Mouse (Mus musculus): Measurements from ENCODE around the gene Apoc4. TPM values are rescaled to one million over a fixed set of nuclear protein-coding genes. Genes with fewer than 3 reads are reported as not detected.

Gene Apoc4
- 0.48 TPM in 1 of 3 replicates, not detected in the others for total RNA-seq (2017)

DNA sequence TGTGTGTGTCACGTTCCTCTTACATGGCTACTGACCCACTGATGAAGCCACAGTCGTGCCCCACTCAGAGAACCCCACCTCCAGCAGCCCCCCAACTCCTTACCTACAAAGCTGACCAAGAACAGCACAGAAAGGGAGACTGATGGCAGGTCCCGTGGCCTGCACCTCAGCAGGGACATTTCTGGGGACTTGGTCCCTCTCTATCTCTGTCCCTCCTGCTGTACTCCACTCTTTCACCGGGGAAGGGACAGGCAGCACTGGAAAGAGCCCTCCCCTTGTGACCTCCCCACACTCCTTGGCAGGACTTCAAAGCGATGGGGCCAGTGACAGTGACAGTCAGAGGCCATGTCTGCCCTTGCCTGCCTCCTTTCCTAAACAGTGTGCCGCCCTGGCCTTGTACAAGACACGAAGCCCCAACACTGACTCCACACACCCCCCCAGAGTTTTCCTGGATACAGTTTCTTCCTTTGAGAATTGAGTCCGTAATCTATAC lies at the start of gene Apoc4, which contains the start of gene Gm44805:
TSS of gene Apoc4 (minus strand) at position 278 of the 493 bp plus-strand sequence.
TSS of gene Gm44805 (minus strand) at position 222 of the 493 bp plus-strand sequence.
- no peak for ATAC-seq (replicated peaks; ENCODE audit: insufficient number of reproducible peaks, low FRiP score, low TSS enrichment, poor library complexity, severe bottlenecking)

DNA sequence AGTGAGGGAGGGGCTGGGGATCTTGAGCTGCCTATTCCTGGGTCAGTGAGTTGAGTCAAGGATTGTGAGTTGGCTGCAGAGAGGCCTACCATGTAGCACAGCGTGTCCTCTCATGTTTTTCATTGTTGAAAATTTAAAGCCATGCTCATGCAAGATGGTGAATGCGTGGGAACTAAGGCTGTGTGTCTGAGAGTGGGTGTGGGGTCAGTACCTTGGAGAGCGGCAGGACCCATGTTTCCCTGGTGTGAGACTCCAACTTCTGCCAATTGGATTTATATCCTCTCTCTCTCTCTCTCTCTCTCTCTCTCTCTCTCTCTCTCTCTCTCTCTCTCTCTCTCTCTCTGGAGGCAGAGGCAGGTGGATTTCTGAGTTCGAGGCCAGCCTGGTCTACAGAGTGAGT lies 45.3 kb upstream of the Apoc4 start:
- ATAC-seq (replicated peaks; ENCODE audit: insufficient number of reproducible peaks, low FRiP score, low TSS enrichment, poor library complexity, severe bottlenecking), result no peak

DNA sequence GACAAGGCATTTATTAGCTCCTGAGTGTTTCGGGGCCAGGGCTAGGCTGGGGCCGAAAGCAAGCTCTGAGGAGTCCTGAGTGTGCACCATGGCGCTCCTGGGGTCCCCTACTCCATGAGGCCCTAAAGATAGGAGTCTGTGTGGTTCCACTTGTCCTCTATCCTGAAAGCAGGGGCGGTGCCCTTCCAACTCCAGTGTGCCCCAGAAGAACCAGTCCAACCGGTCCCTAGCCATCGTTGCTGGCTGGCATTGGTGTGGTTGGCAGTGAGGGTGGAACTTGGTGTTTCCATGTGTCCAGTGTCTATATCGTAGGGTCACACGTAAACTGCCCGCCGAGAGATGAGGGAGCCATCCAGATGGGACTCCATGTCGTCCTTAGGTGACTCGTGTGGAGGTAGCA lies 42.9 kb upstream of the Apoc4 start:
- ATAC-seq (replicated peaks; ENCODE audit: insufficient number of reproducible peaks, low FRiP score, low TSS enrichment, poor library complexity, severe bottlenecking), result no peak

DNA sequence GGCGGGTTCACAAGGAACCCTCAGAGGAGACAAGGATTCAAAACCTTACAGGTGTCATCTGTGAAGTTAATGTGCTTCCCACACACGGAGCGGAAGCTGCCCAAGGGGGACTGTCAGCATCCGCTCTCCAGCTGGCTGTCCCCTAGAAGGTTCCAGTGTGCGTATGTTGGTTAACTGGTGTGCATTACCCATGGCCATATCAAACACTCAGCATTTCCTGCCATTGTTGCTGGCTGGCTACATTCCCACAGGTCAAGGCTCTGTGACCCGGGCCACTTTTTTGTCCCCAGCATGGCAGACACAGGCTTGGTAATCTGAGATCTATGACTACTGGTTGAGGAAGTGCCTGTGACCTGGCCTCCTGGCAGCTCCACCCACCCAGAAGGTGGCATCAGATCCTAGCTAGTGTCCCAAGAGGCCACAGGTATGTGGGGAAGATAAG lies 41.5 kb upstream of the Apoc4 start:
- ATAC-seq (replicated peaks; ENCODE audit: insufficient number of reproducible peaks, low FRiP score, low TSS enrichment, poor library complexity, severe bottlenecking), result no peak

DNA sequence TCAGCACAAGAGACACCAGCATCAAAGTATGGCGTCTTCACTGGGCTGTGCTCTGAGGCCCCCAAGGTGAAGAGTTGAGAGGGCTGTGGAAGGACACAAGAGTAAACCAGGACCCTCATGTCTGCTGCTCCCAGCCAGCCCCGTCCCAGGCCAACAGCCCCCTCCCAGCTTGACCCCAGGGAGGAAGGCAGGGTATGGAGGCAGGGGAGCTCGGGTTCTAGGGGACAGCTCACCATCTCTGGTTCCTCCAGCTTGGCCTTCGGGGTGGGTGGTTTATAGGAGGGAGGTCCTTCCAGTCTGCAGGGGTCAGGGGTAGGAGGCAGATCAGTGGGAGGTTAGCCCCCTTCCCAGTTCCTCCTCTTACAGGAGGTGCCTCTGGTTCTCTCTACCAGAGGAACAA lies 37.9 kb upstream of the Apoc4 start:
- ATAC-seq (replicated peaks; ENCODE audit: insufficient number of reproducible peaks, low FRiP score, low TSS enrichment, poor library complexity, severe bottlenecking), result no peak

DNA sequence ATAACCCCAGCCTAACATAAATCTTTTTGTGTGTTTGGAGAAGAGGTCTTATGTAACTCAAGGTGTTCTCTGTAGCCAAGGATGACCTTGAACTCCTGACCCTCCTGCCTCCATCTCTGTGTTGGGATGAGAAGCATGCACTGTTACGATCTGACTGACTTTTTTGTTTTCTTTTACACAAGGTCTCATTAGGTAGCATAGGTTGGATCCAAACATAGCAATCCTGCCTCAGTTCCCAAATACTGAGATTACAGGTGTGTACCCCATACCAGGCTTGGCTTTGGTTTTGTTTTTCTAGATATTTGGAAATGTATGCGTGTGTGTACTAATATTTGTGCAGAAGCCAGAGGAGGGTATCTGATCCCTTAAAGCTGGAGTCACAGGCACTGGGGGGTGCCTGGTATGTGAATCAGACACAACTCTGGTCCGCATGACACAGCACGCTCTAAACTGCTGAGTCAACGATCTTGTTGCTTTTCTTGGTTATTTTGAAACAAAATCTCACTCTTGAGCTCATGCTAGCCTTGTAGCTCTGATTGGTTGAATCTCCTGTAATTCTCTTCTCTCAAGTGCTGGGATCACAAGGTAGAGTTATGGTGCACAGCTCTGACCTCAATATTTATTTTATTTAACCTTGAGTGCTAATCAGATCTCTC lies 37.1 kb upstream of the Apoc4 start:
- ATAC-seq (replicated peaks; ENCODE audit: insufficient number of reproducible peaks, low FRiP score, low TSS enrichment, poor library complexity, severe bottlenecking), result no peak

DNA sequence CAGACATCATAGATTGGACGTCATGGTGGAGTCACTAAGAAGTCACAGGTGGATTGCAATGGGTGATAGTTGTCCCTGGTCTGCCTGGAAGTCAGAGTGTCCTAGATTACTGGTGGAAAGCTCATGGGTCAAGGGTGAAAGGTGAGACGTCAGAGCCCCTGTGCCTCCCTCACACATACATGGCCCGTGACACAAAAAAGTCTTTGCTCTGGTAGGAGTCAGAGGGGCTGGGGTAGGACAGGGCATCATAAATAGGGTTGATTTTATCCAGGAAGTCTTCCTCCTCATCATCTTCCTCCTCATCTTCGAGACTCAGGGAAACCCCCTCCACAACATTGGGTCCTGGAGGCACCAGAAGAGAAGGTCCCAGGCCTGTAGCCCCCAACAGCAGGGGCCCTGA lies 36.1 kb upstream of the Apoc4 start:
- no peak for ATAC-seq (replicated peaks; ENCODE audit: insufficient number of reproducible peaks, low FRiP score, low TSS enrichment, poor library complexity, severe bottlenecking)

DNA sequence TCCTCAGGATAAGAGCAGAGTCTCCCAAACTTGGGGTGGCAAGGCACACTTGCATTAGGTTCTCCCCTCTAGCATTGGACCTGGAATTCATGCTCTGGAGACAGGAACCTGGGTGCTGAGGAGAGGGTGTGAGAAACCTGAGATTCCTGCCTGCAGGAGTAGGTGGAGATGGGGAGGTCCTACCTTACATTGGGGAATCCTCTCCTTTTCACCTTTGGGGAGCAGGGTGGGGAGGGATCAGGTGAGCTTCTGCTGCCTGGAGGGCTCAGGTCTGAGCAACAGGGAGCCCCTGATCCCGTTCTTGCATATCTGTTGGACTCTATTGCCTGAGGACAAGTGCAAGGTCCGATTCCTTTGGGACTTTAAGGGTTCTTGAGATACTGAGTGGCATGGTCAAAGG lies 35.5 kb upstream of the Apoc4 start:
- no peak for ATAC-seq (replicated peaks; ENCODE audit: insufficient number of reproducible peaks, low FRiP score, low TSS enrichment, poor library complexity, severe bottlenecking)

DNA sequence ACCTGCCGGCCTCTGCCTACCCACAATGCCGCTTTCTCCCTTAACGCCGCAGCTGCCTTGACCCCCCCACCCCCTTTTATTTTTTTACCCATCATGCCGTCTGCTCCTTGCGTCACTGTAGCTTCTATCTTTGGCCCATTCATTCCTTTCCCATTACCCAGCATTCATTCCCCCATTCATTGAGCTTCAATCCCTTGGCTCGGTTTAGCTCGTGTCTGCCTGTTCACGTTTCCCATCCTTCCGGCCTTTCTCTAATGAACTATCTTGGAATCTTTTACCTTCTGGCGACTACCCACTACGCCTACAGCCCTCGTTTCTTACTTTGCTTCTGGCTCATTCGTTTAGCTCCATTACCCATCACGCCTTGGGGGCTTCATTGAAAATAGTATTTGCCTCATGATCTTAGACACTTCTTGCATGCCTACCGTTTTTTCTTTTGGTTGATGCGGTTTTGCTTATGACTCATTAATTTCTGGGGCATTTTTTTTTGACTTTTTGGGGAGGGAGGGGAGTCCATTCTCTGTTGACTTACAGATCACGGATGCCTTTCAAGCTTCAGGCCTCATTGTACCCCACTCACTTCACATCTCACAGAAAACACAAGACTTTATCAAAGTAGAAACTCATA lies 34.9 kb upstream of the Apoc4 start:
- no peak; the same call in 1 of the 2 replicates for ATAC-seq (replicated peaks; ENCODE audit: insufficient number of reproducible peaks, low FRiP score, low TSS enrichment, poor library complexity, severe bottlenecking)

DNA sequence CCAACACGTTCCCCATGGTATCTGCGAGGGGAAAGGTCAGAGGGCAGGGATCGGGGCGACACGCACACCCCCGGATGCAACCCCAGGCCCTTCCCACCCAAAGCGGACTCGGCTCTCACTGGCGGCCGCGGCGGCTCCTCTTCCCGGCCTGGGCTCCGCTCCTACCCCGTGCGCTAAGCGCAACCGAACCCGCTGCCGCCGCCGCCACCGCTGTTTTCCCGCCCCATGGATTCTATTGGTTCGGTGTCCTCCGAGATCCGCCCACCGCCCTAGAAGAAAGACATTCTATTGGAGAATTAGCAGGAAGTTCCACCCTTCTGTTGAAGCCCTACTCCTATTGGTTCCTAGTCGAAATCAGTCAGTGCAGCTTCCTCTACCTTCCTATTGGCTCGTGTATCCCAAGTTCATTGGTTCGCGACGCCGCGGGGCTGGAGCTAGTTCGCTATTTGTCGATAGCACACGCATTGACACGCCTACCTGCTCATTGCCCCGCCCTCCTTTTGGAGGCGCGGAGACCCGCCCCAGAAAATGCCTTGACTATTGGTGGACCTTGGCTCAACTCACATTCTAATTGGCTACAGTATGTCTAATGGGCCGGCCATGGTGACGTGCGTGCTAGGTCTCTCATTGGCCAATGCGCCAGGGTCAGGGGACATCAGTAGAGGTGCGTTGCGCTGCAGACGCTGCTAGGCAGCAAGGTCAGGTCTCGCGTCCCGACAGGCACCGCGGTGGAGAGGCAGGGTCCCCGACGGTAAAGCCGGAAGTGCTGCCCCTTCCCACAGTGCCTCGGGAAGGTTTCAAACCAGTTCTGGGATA lies 34.2 kb upstream of the Apoc4 start, which contains the start of gene Tomm40:
TSS of gene Tomm40 (minus strand) at position 200 of the 816 bp plus-strand sequence.
- peak; percentile 92 for ATAC-seq (replicated peaks; ENCODE audit: insufficient number of reproducible peaks, low FRiP score, low TSS enrichment, poor library complexity, severe bottlenecking)

DNA sequence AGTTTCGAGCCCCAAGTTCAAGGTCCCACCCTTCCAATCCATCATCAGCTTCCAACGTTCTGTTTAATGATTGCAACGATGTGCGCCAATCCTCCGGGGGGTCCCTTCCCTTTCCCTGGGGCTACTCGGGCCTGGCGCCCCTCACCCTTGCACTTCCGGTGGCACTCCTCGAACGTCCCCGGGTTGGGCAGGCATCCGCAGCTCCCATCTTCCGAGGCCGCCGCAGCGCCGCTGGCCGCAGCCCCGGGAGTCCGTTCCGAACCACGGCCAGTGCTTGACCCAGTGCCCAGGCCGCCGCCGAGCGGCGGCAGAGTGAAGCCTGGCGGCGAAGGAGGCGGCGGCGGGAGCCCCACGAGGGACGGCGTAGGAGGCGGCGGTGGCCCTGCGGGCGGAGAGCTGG lies 33.6 kb upstream of the Apoc4 start:
- no peak for ATAC-seq (replicated peaks; ENCODE audit: insufficient number of reproducible peaks, low FRiP score, low TSS enrichment, poor library complexity, severe bottlenecking)

DNA sequence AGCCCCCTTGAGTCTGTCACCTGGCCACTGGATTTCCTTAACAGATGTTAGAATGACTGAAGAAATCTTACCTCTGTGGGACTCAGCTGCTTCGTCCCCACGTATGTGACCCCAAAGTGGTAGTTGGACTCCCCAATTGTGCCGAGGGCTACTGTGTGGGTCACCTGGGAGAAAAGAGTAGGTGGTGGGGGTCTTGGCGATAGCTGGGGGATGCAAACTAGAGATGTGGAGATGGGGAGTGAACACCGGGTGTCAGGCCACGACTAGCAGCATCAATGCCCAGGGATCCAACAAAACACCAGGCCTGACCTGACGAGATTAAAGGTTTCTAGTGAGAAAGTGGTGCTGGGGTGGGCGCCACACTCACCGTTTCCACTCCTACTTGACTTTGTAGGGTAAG lies 32.3 kb upstream of the Apoc4 start:
- ATAC-seq (replicated peaks; ENCODE audit: insufficient number of reproducible peaks, low FRiP score, low TSS enrichment, poor library complexity, severe bottlenecking), result no peak

DNA sequence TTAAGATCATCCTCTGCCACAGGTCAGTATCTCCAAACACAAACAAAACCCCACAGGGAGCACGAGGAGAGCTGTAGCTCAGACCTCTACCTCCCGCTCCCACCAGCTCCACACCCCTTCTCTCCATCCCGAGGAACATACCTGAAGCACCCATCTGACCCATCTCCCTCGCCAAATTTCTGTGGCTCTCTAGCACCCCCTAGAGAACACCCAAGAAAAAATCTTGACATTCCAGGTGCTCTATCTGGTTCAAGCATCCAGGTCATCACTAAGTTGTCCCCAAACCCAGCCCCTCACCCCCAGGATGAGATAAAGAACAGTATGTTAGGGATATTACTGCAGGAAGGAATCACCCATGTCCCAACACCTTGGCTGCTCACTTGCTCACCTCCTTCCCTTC lies 31.9 kb upstream of the Apoc4 start:
- ATAC-seq (replicated peaks; ENCODE audit: insufficient number of reproducible peaks, low FRiP score, low TSS enrichment, poor library complexity, severe bottlenecking), result no peak

DNA sequence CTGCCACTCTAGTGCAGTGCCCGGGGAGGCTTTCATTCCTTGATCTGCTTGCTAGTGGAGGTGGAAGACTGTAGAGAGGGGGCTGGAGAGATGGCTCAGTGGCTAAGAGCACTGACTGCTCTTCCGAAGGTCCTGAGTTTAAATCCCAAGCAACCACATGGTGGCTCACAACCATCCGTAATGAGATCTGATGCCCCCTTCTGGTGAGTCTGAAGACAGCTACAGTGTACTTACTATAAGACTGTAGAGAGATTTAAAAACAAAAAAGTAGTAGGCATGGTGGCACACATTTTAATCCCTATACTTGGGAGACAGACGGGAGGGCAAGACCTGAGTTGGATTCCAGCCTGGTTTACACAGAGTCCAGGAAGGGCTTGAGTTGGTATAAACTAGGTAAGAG lies 31.1 kb upstream of the Apoc4 start:
- ATAC-seq (replicated peaks; ENCODE audit: insufficient number of reproducible peaks, low FRiP score, low TSS enrichment, poor library complexity, severe bottlenecking), result no peak

DNA sequence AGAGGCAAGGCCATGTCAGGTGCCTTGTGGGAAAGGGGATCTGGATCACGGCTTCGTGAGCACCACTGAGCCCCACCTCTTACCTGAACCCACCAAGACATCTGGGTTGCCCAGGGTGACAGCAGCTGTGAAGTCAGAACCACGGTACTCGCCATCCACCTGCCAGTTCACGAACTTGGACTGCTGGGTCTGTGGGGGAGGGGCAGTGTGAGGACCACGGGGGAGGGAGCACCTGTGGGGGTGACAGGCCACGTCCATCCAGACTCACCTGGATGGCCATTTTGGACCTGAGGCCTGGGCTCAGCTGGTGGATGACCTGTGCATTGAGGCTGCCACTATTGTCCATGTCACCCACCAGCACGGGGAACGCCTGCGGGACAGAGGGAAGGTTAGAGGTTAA lies 29.4 kb upstream of the Apoc4 start:
- ATAC-seq (replicated peaks; ENCODE audit: insufficient number of reproducible peaks, low FRiP score, low TSS enrichment, poor library complexity, severe bottlenecking), result no peak

DNA sequence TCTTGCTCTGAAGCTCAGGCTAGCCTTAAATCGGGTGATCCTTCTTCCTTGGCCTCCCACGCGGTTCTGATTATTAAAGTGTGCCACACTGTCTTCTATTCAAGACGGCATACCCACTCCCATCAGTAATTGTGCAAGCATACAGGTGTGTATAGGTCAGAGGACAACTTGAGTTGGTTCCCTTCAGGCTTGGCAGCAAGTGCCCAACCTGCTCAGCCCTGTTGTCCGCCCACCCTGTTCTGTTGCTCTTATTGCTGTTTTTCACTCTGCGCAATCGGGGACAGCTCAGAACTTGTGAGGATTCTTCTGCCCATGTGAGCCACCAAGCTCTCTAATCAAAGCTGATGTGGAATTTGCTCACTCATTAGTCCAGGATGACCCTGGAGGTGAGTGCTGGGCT lies 24.0 kb upstream of the Apoc4 start:
- no peak for ATAC-seq (replicated peaks; ENCODE audit: insufficient number of reproducible peaks, low FRiP score, low TSS enrichment, poor library complexity, severe bottlenecking)

DNA sequence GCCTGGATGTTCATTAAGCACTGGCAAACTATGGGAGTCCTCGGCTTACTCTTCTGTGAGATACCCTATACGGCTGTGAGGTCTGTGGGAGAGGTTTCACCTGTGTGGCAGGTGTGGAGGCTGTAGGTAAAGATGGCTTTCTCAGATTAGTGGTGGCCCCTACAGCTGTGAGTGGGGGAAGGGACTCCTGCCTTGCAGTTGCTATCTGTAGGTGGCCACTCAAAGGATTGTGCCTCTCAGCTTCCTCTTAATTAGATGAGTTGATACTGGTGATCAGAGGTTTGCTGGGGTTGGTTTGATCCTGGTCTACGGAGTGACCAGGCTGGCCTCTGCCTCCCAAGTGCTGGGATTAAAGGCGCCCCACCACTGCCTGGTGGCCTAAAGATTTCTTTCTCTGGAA lies 23.2 kb upstream of the Apoc4 start:
- ATAC-seq (replicated peaks; ENCODE audit: insufficient number of reproducible peaks, low FRiP score, low TSS enrichment, poor library complexity, severe bottlenecking), result no peak

DNA sequence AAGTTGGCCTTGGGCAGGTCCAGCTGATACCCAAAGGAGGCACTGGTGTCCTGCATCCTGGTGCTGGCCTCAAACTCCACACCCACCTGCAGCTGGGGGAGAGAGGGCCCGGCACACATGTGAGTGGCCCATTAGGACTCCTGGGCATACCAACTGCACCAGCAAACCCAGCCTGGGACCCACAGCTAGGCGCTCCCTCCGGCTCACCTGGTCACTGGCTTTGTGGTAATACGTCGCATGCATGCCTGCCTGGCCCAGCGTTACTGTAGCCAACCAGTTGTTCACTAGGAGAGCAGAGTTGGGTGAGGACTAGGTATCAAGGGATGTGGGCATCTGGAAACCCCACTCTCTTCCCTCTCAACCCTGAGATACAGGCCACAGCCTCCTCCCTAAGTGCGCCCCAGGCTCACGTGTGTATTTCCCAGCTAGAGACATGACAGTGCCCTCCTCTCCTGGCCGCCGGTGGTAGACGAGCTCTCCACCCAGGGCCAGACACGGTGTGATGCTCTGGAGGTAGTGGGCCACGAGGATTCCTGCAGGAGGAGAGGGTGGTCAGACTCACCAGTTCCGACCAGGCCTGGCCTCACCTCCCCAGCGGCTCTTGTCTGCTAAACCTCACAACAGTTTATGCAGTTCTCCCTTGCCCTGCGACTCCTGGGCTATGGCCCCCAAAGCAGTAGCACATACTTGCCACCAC lies 21.7 kb upstream of the Apoc4 start:
- no peak for ATAC-seq (replicated peaks; ENCODE audit: insufficient number of reproducible peaks, low FRiP score, low TSS enrichment, poor library complexity, severe bottlenecking)

Data from monocyte, adult 5-6 weeks (primary cell).